Mouse (Mus musculus) kidney, adult 2 months (tissue): ENCODE data around the gene Ifngr1.

Experiments used
- CTCF ChIP-seq: fragments of 200-500 bp; conservative IDR thresholded peaks from 2 replicates; pipeline ENCODE4 v1.5.1; 2011; ENCODE audit warnings: low read depth, mild to moderate bottlenecking, control low read depth, low read length, moderate library complexity, mixed read lengths; ENCODE audit not compliant: insufficient read depth, insufficient read length
- POLR2A ChIP-seq: fragments of 200-500 bp; IDR thresholded peaks from one replicate; pipeline ENCODE4 v1.6.1; 2011; ENCODE audit warnings: low read depth, low read length, control low read depth

DNA sequence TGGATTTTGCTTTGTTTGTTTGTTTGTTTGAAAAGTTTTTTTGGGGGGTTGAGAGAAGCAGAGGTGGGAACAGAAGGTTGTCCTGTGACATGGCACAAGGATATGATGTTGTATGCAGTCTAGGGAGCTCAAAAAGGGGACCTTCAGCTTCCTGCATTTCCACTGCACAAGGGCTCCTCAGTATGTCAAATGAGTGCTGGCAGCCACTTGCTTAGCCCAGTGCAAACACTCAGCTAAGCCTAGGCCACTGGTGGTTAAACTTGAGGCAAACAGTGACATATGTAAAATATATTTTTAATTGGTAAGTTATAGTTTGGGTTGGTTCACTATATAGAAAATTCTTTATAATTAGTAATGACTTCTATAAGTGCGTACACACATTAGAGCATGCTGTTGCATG, 32.9 kb downstream of the Ifngr1 start:
- no peak for TF ChIP-seq CTCF
- TF ChIP-seq POLR2A: no peak
